Mouse (Mus musculus) midbrain, embryonic 11.5 days (tissue): ENCODE measurements around the gene Etv6. TPM values are rescaled to one million over a fixed set of nuclear protein-coding genes. Genes with fewer than 3 reads are reported as not detected.

Source experiments
- ATAC-seq: fragments of 200-750 bp; cut with Nextera tagmentation; 2 replicates; pipeline ENCODE4 v1.8.0; 2017; ENCODE audit warnings: moderate TSS enrichment, moderate library complexity; ENCODE audit not compliant: low FRiP score
- DNase-seq: peaks from one replicate; pipeline ENCODE4 v3.0.0; 2015; ENCODE audit warnings: low spot score; ENCODE audit errors: missing footprints
- H3K27ac ChIP-seq: fragments of 300-500 bp; sonication (generic); 2 replicates; pipeline ENCODE4 v1.5.1; 2014; ENCODE audit warnings: low read depth, low read length
- H3K27me3 ChIP-seq: fragments of 300-500 bp; sonication (generic); 2 replicates; pipeline ENCODE4 v1.6.1; 2014; ENCODE audit warnings: mild to moderate bottlenecking, low read length, moderate library complexity, mixed read lengths; ENCODE audit not compliant: control insufficient read depth, insufficient read depth
- H3K36me3 ChIP-seq: fragments of 300-500 bp; sonication (generic); 2 replicates; pipeline ENCODE4 v1.6.1; 2014; ENCODE audit warnings: mild to moderate bottlenecking, low read length, moderate library complexity, mixed read lengths; ENCODE audit not compliant: control insufficient read depth, insufficient read depth
- H3K4me1 ChIP-seq: fragments of 300-500 bp; sonication (generic); 2 replicates; pipeline ENCODE4 v1.6.1; 2014; ENCODE audit warnings: low read length; ENCODE audit not compliant: control insufficient read depth, insufficient read depth
- H3K4me2 ChIP-seq: fragments of 300-500 bp; sonication (generic); 2 replicates; pipeline ENCODE4 v1.6.1; 2014; ENCODE audit warnings: mild to moderate bottlenecking, moderate library complexity
- H3K4me3 ChIP-seq: fragments of 300-500 bp; sonication (generic); 2 replicates; pipeline ENCODE4 v1.5.1; 2014; ENCODE audit warnings: low read depth, low read length
- H3K9ac ChIP-seq: fragments of 300-500 bp; sonication (generic); 2 replicates; pipeline ENCODE4 v1.6.1; 2014; ENCODE audit warnings: low read length
- H3K9me3 ChIP-seq: fragments of 300-500 bp; sonication (generic); 2 replicates; pipeline ENCODE4 v1.6.1; 2016; ENCODE audit warnings: low read length; ENCODE audit not compliant: control insufficient read depth
- WGBS: fragments of 180-500 bp; shearing (Covaris S2); extraction: QIAGEN DNeasy Blood & Tissue Kit; methylation state at CpG from one replicate; pipeline ENCODE4 v1.1.7; 2014; 5-methylcytosine and 5-hydroxymethylcytosine counted together
- polyA plus RNA-seq: library from polyadenylated mRNA; unstranded; fragments of >200 nt; fragmentation: Nextera tagmentation; extraction: Ambion mirVana; gene quantifications from 2 replicates; pipeline ENCODE4 v1.2.1, GENCODE M21; 2014

Gene Etv6
- polyA plus RNA-seq, 1 experiment from 2014 or later, result 14.0 TPM

GRCm38 (mm10) chr6:134293615-134294508 is 258.4 kb downstream of the Etv6 start:
- H3K9ac ChIP-seq, result no peak overlapping the region
- WGBS, result 49% methylated on average over 9 of the region's 9 CpGs
- DNase-seq (no peak), ATAC-seq (no peak)
- no peaks in the 10 kb centered on the region for H3K27me3 ChIP-seq
- no peaks in the 10 kb centered on the region for H3K9me3 ChIP-seq
- H3K4me2 ChIP-seq, result no peak overlapping the region
- H3K36me3 ChIP-seq, result no peaks in the 10 kb centered on the region
- no peak overlapping the region for H3K4me3 ChIP-seq
- H3K4me1 ChIP-seq, result no peaks in the 10 kb centered on the region
- H3K27ac ChIP-seq, result no peak overlapping the region

- Histone ChIP-seq H3K36me3 (no peaks in the 10 kb centered on the region), H3K27me3 (no peaks in the 10 kb centered on the region), H3K4me2 (no peak overlapping the region), H3K9ac (no peak overlapping the region), H3K4me1 (no peaks in the 10 kb centered on the region), H3K9me3 (no peaks in the 10 kb centered on the region), H3K4me3 (no peak overlapping the region), H3K27ac (no peak overlapping the region)
- 84% methylated on average over 13 of the region's 13 CpGs for WGBS
- ATAC-seq, result no peak
- no peak for DNase-seq
These were observed 262.6 kb downstream of the Etv6 start for GRCm38 (mm10) chr6:134297884-134298619.

DNA sequence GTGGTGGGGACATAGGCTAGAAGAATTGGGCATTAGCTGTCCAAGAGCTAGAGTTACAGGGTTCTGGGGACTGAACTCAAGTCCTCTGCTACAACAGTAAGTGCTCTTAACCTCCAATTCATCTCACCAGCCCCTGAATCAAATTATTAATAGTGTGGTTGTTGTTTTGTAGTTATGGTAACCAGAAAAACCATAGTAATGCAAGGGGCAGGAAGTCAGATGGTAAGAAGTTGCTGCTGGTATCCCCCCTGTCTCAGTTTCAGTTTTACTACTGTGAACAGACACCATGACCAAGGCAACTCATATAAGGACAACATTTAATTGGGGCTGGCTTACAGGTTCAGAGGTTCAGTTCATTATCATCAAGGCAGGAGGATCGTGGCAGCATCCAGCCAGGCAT is 266.5 kb downstream of the Etv6 start:
- no peak overlapping the region for H3K9ac ChIP-seq
- H3K4me3 ChIP-seq, result no peak overlapping the region
- H3K36me3 ChIP-seq, result no peaks in the 10 kb centered on the region
- DNase-seq, result no peak
- ATAC-seq, result no peak
- no peaks in the 10 kb centered on the region for H3K27me3 ChIP-seq
- H3K27ac ChIP-seq, result no peak overlapping the region
- no peaks in the 10 kb centered on the region for H3K4me1 ChIP-seq
- no peaks in the 10 kb centered on the region for H3K9me3 ChIP-seq
- H3K4me2 ChIP-seq, result no peak overlapping the region
- 89% methylated on average over 1 of the region's 1 CpGs for WGBS

DNA sequence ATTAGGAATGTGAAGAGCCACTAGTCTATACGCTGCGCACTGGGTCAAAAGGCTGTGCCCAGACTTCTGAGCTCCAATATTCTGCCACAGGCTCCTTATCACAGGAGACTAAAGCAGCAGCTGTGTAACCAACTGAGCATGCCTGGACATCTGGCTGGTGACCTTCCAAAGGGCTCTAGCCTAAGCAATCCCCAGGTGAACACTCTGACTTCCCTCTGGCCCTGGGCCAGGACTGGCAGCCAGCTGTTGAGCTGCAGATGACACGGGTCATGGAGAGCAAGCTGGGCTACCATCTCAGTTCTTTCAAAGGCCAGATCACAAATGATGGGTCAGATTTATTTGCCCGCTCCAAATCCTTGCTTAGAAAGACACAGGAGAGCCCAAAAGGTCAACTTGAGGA is 275.8 kb downstream of the Etv6 start:
- H3K4me3 ChIP-seq, result no peak overlapping the region
- H3K27ac ChIP-seq, result no peak overlapping the region
- ATAC-seq, result no peak
- no peaks in the 10 kb centered on the region for H3K4me1 ChIP-seq
- DNase-seq, result no peak
- no peaks in the 10 kb centered on the region for H3K36me3 ChIP-seq
- no peak overlapping the region for H3K4me2 ChIP-seq
- no peak overlapping the region for H3K9ac ChIP-seq
- H3K9me3 ChIP-seq, result no peaks in the 10 kb centered on the region; the same call in 1 of the 2 replicates
- WGBS, result 87% methylated on average over 4 of the region's 4 CpGs
- no peaks in the 10 kb centered on the region for H3K27me3 ChIP-seq

DNA sequence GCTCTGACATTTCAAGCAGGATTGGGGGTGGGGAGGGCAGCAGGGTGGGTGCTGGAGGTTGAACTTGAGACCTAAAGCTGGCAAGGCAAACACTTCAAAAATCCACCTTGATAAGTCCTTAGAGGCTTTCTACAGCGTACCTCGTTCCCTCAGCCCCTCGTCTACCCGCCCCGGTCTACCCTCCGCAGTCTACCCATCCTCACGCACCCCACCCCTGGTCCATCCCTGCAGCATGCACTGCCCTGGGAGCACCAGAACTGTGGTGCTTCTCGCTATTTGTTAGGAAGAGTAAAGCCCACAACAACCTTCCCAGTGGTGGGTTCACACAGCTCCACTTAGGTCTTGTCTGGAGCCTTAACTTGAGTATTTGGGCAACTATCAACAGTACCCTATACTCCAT is 277.1 kb downstream of the Etv6 start:
- WGBS, result 94% methylated on average over 8 of the region's 8 CpGs

GRCm38 (mm10) chr6:134317371-134317770 is 281.9 kb downstream of the Etv6 start:
- Histone ChIP-seq H3K4me1 (no peaks in the 10 kb centered on the region), H3K9me3 (no peaks in the 10 kb centered on the region; the same call in 1 of the 2 replicates), H3K27ac (no peak overlapping the region), H3K4me2 (no peak overlapping the region), H3K4me3 (no peak overlapping the region), H3K9ac (no peak overlapping the region), H3K36me3 (no peaks in the 10 kb centered on the region), H3K27me3 (no peaks in the 10 kb centered on the region)
- ATAC-seq (no peak), DNase-seq (peak; percentile 64)
- 93% methylated on average over 13 of the region's 13 CpGs for WGBS

More for the DNA sequence above, 277.1 kb downstream of the Etv6 start:
- DNase-seq (no peak), ATAC-seq (no peak)
- Histone ChIP-seq H3K27ac (no peak overlapping the region), H3K27me3 (no peaks in the 10 kb centered on the region), H3K4me3 (no peak overlapping the region), H3K9ac (no peak overlapping the region), H3K4me2 (no peak overlapping the region), H3K9me3 (no peaks in the 10 kb centered on the region; the same call in 1 of the 2 replicates), H3K4me1 (no peaks in the 10 kb centered on the region), H3K36me3 (no peaks in the 10 kb centered on the region)

Other genes with a start within 250 kb of the Etv6 start
- gene Kap, start 181.9 kb upstream of the Etv6 start, polyA plus RNA-seq, result not detected in 2 replicates